Mouse (Mus musculus) liver, adult 2 months (tissue): Measurements from ENCODE around the gene Ccnyl1. TPM values are rescaled to one million over a fixed set of nuclear protein-coding genes. Genes with fewer than 3 reads are reported as not detected.
A peak's percentile ranks its signal among the peaks of the same experiment; 100 is the strongest.

ENCODE experiments used
- DNase-seq: peaks from one replicate; pipeline ENCODE4 v3.0.0-alpha.2; 2011; ENCODE audit warnings: low read depth, low spot score; ENCODE audit errors: extremely low read depth
- H3K27ac ChIP-seq: fragments of 200-500 bp; replicated peaks from 2 replicates; pipeline ENCODE4 v1.5.1; 2012; ENCODE audit warnings: low read depth, mild to moderate bottlenecking, control low read depth, inconsistent platforms, low read length; ENCODE audit not compliant: insufficient read depth
- H3K27me3 ChIP-seq: fragments of 200-500 bp; 2 replicates; pipeline ENCODE4 v1.6.1; 2012; ENCODE audit warnings: mild to moderate bottlenecking, moderate library complexity, low read length, inconsistent platforms; ENCODE audit not compliant: control insufficient read depth, insufficient read depth
- H3K36me3 ChIP-seq: fragments of 200-500 bp; 2 replicates; pipeline ENCODE4 v1.6.1; 2012; ENCODE audit warnings: low read length, inconsistent platforms; ENCODE audit not compliant: control insufficient read depth, insufficient read depth
- H3K4me1 ChIP-seq: fragments of 200-500 bp; 2 replicates; pipeline ENCODE4 v1.6.1; 2011; ENCODE audit warnings: low read length; ENCODE audit not compliant: control insufficient read depth, insufficient read depth
- H3K4me3 ChIP-seq: fragments of 200-500 bp; 2 replicates; pipeline ENCODE4 v1.5.1; 2011; ENCODE audit warnings: low read depth, mild to moderate bottlenecking, control low read depth, low read length, moderate library complexity; ENCODE audit not compliant: insufficient read depth
- H3K79me2 ChIP-seq: fragments of 200-500 bp; 2 replicates; pipeline ENCODE4 v1.6.1; 2012; ENCODE audit warnings: inconsistent platforms, mild to moderate bottlenecking, low read length, moderate library complexity; ENCODE audit not compliant: control insufficient read depth, insufficient read depth
- H3K9ac ChIP-seq: fragments of 200-500 bp; 2 replicates; pipeline ENCODE4 v1.6.1; 2012; ENCODE audit warnings: low read depth, mild to moderate bottlenecking, control low read depth, inconsistent platforms, low read length
- CTCF ChIP-seq: fragments of 200-500 bp; IDR thresholded peaks from 2 replicates; pipeline ENCODE4 v1.5.1; 2011; ENCODE audit warnings: low read depth, low read length, control low read depth
- POLR2A ChIP-seq: fragments of 200-500 bp; IDR thresholded peaks from 2 replicates; pipeline ENCODE4 v1.6.1; 2011; ENCODE audit warnings: low read length, control low read depth; ENCODE audit not compliant: insufficient read depth; ENCODE audit errors: extremely low read depth
- WGBS: fragments of 180-500 bp; shearing (Covaris S2); methylation state at CpG from one replicate; pipeline ENCODE4 v1.1.7; 2018; 5-methylcytosine and 5-hydroxymethylcytosine counted together
- polyA plus RNA-seq: library from polyadenylated mRNA; depleted of rRNA; stranded (reverse); fragments of >200 nt; gene quantifications from 2 replicates; pipeline ENCODE4 v1.2.3, GENCODE M21; 2012
- total RNA-seq: library from RNA; depleted of rRNA; stranded (reverse); fragments of >200 nt; gene quantifications from 2 replicates; pipeline ENCODE4 v1.2.3, GENCODE M21; 2014

The Ccnyl1 gene
- total and polyA plus RNA-seq, 2 experiments: 3.9 to 5.8 TPM

GRCm38 (mm10) chr1:64733453-64734245 is 43.4 kb downstream of the Ccnyl1 start:
- Histone ChIP-seq H3K36me3 (no peaks in the 10 kb centered on the region; the same call in none of the 2 replicates), H3K4me3 (no peak overlapping the region), H3K4me1 (peaks cover 7% of the 10 kb centered on the region), H3K27me3 (no peaks in the 10 kb centered on the region), H3K79me2 (peaks cover 15% of the 10 kb centered on the region), H3K9ac (no peak overlapping the region), H3K27ac (no peak overlapping the region)
- TF ChIP-seq POLR2A (no peak), CTCF (no peak)
- whole genome bisulfite sequencing: 90% methylated on average over 11 of the region's 11 CpGs
- DNase-seq: no peak

DNA sequence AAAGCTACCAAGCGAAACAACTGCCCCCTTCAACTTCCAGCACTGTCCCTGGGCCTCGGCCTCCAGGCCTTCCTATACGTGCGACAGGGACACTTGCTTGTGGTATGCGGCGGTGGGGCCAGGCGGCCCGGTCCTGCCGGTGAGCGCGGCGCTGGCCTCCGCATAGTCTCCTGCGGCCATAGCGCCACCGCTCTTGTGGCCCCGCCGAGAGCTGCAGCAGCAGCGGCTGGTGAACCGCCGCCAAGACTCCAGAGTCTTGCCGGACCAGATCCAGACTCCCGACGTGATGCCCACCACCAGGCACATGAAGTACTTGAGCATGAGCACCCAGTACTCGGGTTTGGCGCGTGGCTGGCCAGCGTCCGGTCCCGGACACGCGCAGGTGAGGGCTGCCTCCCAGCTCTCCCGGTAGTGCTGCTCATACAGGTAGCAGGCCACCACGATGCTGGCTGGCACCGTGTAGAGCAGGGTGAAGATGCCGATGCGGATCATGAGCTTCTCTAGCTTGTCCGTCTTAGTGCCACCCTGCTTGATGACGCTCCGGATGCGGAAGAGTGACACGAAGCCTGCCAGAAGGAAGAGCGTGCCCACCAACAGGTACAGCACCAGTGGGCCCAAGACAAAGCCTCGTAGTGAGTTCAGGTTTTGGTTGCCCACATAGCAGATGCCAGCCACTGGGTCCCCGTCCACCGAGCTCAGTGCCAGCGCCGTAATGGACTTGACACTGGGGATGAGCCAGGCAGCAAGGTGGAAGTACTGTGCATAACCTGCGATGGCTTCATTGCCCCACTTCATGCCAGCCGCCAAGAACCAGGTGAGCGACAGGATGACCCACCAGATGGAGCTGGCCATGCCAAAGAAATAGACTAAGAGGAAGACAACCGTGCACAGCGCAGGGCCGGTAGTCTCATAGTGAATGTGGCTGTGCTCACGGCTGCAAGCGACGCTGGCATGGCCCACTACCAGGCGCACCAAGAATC is 44.8 kb downstream of the Ccnyl1 start:
- DNase-seq: no peak
- H3K4me3 ChIP-seq: peak overlapping the region; percentile 12; the same call in 1 of the 2 replicates
- no peak overlapping the region for H3K9ac ChIP-seq
- no peaks in the 10 kb centered on the region for H3K27me3 ChIP-seq
- peaks cover 11% of the 10 kb centered on the region for H3K4me1 ChIP-seq
- no peak overlapping the region for H3K27ac ChIP-seq
- TF ChIP-seq CTCF (no peak), POLR2A (no peak)
- H3K36me3 ChIP-seq: no peaks in the 10 kb centered on the region; the same call in 1 of the 2 replicates
- peaks cover 15% of the 10 kb centered on the region for H3K79me2 ChIP-seq
- WGBS: 81% methylated on average over 58 of the region's 58 CpGs

GRCm38 (mm10) chr1:64735781-64736680 is 45.8 kb downstream of the Ccnyl1 start:
- peak; percentile 77 for DNase-seq
- 0 out of 2 replicates have a peak, but pooled peaks have one; percentile 11 for TF ChIP-seq CTCF
- no peak for TF ChIP-seq POLR2A
- Histone ChIP-seq H3K27ac (no peak overlapping the region), H3K4me1 (peaks cover 11% of the 10 kb centered on the region), H3K79me2 (peaks cover 15% of the 10 kb centered on the region), H3K9ac (peak overlapping the region; percentile 98), H3K4me3 (peak overlapping the region; percentile 95), H3K27me3 (no peaks in the 10 kb centered on the region), H3K36me3 (no peaks in the 10 kb centered on the region)
- 20% methylated on average over 75 of the region's 75 CpGs for WGBS

- H3K27ac ChIP-seq: peak overlapping the region; percentile 60
- H3K4me3 ChIP-seq: peak overlapping the region; percentile 95
- peaks cover 11% of the 10 kb centered on the region for H3K4me1 ChIP-seq
- DNase-seq: no peak
- peaks cover 15% of the 10 kb centered on the region for H3K79me2 ChIP-seq
- TF ChIP-seq POLR2A: no peak
- no peak for TF ChIP-seq CTCF
- H3K36me3 ChIP-seq: no peaks in the 10 kb centered on the region
- H3K27me3 ChIP-seq: no peaks in the 10 kb centered on the region
- under 1% methylated on average over 56 of the region's 56 CpGs for WGBS
- H3K9ac ChIP-seq: peak overlapping the region; percentile 98
These were observed 46.6 kb downstream of the Ccnyl1 start for GRCm38 (mm10) chr1:64736681-64737501.
